Mouse (Mus musculus) MEL (cell line): Measurements from ENCODE around the gene Dph3. TPM values are rescaled to one million over a fixed set of nuclear protein-coding genes. Genes with fewer than 3 reads are reported as not detected.
"Not testable (repeated sequence)": the region's sequence is repeated elsewhere in the genome, so short reads cannot be mapped to it uniquely, and the experiment has no call there.

ENCODE experiments used
- DNase-seq: peaks from one replicate; pipeline ENCODE4 v3.0.0; 2011; ENCODE audit warnings: low read depth, low spot score
- H3K27ac ChIP-seq: 2 replicates; pipeline ENCODE4 v1.5.1; 2012; ENCODE audit warnings: low read depth, mild to moderate bottlenecking, control low read depth, low read length, moderate library complexity; ENCODE audit not compliant: control insufficient read depth
- H3K27me3 ChIP-seq, 2 experiments: fragments of 150-350 bp in 1 of 2; sonication (generic) in 1 of 2; 2 replicates each; pipeline ENCODE4 v1.6.1; 2012; ENCODE audit warnings: low read length in 2 of 2, mild to moderate bottlenecking in 2 of 2, improper control_type of control experiment in 1 of 2, moderate library complexity in 1 of 2; ENCODE audit not compliant: insufficient read depth in 2 of 2, control insufficient read depth in 1 of 2
- H3K36me3 ChIP-seq, 2 experiments: 2 replicates each; pipeline ENCODE4 v1.6.1; 2012 to 2014; ENCODE audit warnings: low read length in 2 of 2, improper control_type of control experiment in 1 of 2, inconsistent platforms in 1 of 2, mild to moderate bottlenecking in 1 of 2; ENCODE audit not compliant: insufficient read depth in 2 of 2, control insufficient read depth in 1 of 2
- H3K4me1 ChIP-seq, 2 experiments: fragments of 150-350 bp in 1 of 2; sonication (generic) in 1 of 2; 2 replicates each; pipeline ENCODE4 v1.6.1; 2012; ENCODE audit warnings: low read length in 2 of 2, improper control_type of control experiment in 1 of 2, mild to moderate bottlenecking in 1 of 2; ENCODE audit not compliant: insufficient read depth in 2 of 2, control insufficient read depth in 1 of 2
- H3K4me3 ChIP-seq, 2 experiments: fragments of 150-350 bp in 1 of 2; sonication (generic) in 1 of 2; 2 replicates each; pipeline ENCODE4 v1.5.1; 2012; ENCODE audit warnings: low read depth in 2 of 2, low read length in 2 of 2, mild to moderate bottlenecking in 2 of 2, moderate library complexity in 2 of 2, control low read depth in 1 of 2, improper control_type of control experiment in 1 of 2; ENCODE audit not compliant: control insufficient read depth in 1 of 2, insufficient read depth in 1 of 2
- H3K79me2 ChIP-seq: 2 replicates; pipeline ENCODE4 v1.6.1; 2012; ENCODE audit warnings: mild to moderate bottlenecking, low read length, moderate library complexity; ENCODE audit not compliant: control insufficient read depth, poor library complexity, insufficient read depth
- H3K9ac ChIP-seq: 2 replicates; pipeline ENCODE4 v1.6.1; 2012; ENCODE audit warnings: low read depth, mild to moderate bottlenecking, control low read depth, low read length, moderate library complexity; ENCODE audit not compliant: control insufficient read depth, poor library complexity, severe bottlenecking
- H3K9me3 ChIP-seq: fragments of 150-350 bp; sonication (generic); replicated peaks from 2 replicates; pipeline ENCODE4 v1.6.1; 2012; ENCODE audit warnings: mild to moderate bottlenecking, low read length, improper control_type of control experiment, moderate library complexity; ENCODE audit not compliant: insufficient read depth
- CTCF ChIP-seq, 3 experiments: IDR thresholded peaks in 2 of 3; conservative IDR thresholded peaks in 1 of 3; 2 replicates each; pipeline ENCODE4 v1.5.1; 2011 to 2012; ENCODE audit warnings: low read length in 3 of 3, low read depth in 2 of 3, mild to moderate bottlenecking in 2 of 3, improper control_type of control experiment in 1 of 3, inconsistent platforms in 1 of 3, mixed read lengths in 1 of 3, moderate library complexity in 1 of 3; ENCODE audit not compliant: control insufficient read depth in 1 of 3, insufficient read depth in 1 of 3, poor library complexity in 1 of 3, severe bottlenecking in 1 of 3
- E2F4 ChIP-seq: IDR thresholded peaks from 2 replicates; pipeline ENCODE4 v1.6.1; 2011; ENCODE audit warnings: low read depth, low read length, improper control_type of control experiment, borderline replicate concordance
- ELF1 ChIP-seq: IDR thresholded peaks from 2 replicates; pipeline ENCODE4 v1.6.1; 2014; ENCODE audit warnings: low read depth, mild to moderate bottlenecking, inconsistent platforms, low read length, improper control_type of control experiment, moderate library complexity
- HCFC1 ChIP-seq: IDR thresholded peaks from 2 replicates; pipeline ENCODE4 v1.6.1; 2012; ENCODE audit warnings: low read depth, mild to moderate bottlenecking, inconsistent platforms, low read length, improper control_type of control experiment, moderate library complexity
- JUND ChIP-seq: IDR thresholded peaks from 2 replicates; pipeline ENCODE4 v1.6.1; 2011; ENCODE audit warnings: low read depth, mild to moderate bottlenecking, improper control_type of control experiment, low read length
- KAT2A ChIP-seq: conservative IDR thresholded peaks from 2 replicates; pipeline ENCODE4 v1.6.1; 2012; ENCODE audit warnings: low read depth, low read length, improper control_type of control experiment, inconsistent platforms
- MAFK ChIP-seq: IDR thresholded peaks from 2 replicates; pipeline ENCODE4 v1.6.1; 2011; ENCODE audit warnings: low read depth, mild to moderate bottlenecking, low read length, improper control_type of control experiment, borderline replicate concordance
- MAX ChIP-seq: IDR thresholded peaks from 2 replicates; pipeline ENCODE4 v1.6.1; 2011; ENCODE audit warnings: low read length, improper control_type of control experiment
- MXI1 ChIP-seq: IDR thresholded peaks from 2 replicates; pipeline ENCODE4 v1.6.1; 2011; ENCODE audit warnings: mild to moderate bottlenecking, low read depth, low read length, improper control_type of control experiment
- NRF1 ChIP-seq: IDR thresholded peaks from 2 replicates; pipeline ENCODE4 v1.6.1; 2014; ENCODE audit warnings: low read depth, mild to moderate bottlenecking, inconsistent platforms, low read length, improper control_type of control experiment, moderate library complexity; ENCODE audit not compliant: poor library complexity, insufficient read depth, severe bottlenecking
- POLR2A ChIP-seq, 2 experiments: IDR thresholded peaks; 2 replicates each; pipeline ENCODE4 v1.6.1; 2011 to 2012; ENCODE audit warnings: low read length in 2 of 2, mild to moderate bottlenecking in 2 of 2, control low read depth in 1 of 2, improper control_type of control experiment in 1 of 2, low read depth in 1 of 2, moderate library complexity in 1 of 2; ENCODE audit not compliant: control insufficient read depth in 1 of 2, insufficient read depth in 1 of 2, poor library complexity in 1 of 2
- RAD21 ChIP-seq: IDR thresholded peaks from 2 replicates; pipeline ENCODE4 v1.6.1; 2011; ENCODE audit warnings: mild to moderate bottlenecking, low read depth, low read length, improper control_type of control experiment
- SMC3 ChIP-seq: IDR thresholded peaks from 2 replicates; pipeline ENCODE4 v1.6.1; 2011; ENCODE audit warnings: low read depth, low read length, improper control_type of control experiment
- TAL1 ChIP-seq: IDR thresholded peaks from 2 replicates; pipeline ENCODE4 v1.6.1; 2012; ENCODE audit warnings: mild to moderate bottlenecking, inconsistent platforms, low read length, moderate library complexity, mixed read lengths
- TBP ChIP-seq: IDR thresholded peaks from 2 replicates; pipeline ENCODE4 v1.8.0; 2011; ENCODE audit warnings: low read depth, low read length, improper control_type of control experiment
- UBTF ChIP-seq: IDR thresholded peaks from 2 replicates; pipeline ENCODE4 v1.6.1; 2012; ENCODE audit warnings: low read depth, mild to moderate bottlenecking, inconsistent platforms, low read length, improper control_type of control experiment, moderate library complexity, borderline replicate concordance; ENCODE audit not compliant: insufficient read depth
- ZC3H11A ChIP-seq: IDR thresholded peaks from 2 replicates; pipeline ENCODE4 v1.6.1; 2012; ENCODE audit warnings: low read depth, mild to moderate bottlenecking, inconsistent platforms, low read length, improper control_type of control experiment
- ZMIZ1 ChIP-seq: IDR thresholded peaks from 2 replicates; pipeline ENCODE4 v1.6.1; 2012; ENCODE audit warnings: low read depth, mild to moderate bottlenecking, inconsistent platforms, low read length, improper control_type of control experiment, moderate library complexity
- polyA plus RNA-seq, 2 experiments: library from polyadenylated mRNA; stranded (reverse) in 1 of 2; unstranded in 1 of 2; fragments of >175 nt in 1 of 2; fragments of >200 nt in 1 of 2; gene quantifications; 2 replicates each; pipeline versions ENCODE4 v1.2.1 to v1.2.4; 2012; ENCODE audit warnings: low replicate concordance in 2 of 2, low read depth in 1 of 2; ENCODE audit not compliant: insufficient read length in 2 of 2, insufficient read depth in 1 of 2, missing spikeins in 1 of 2
- total RNA-seq: library from RNA; depleted of rRNA; stranded (reverse); fragments of 300-350 nt; gene quantifications from 2 replicates; pipeline ENCODE4 v1.2.3, GENCODE M21; 2012

Dph3 gene
- total and polyA plus RNA-seq, 3 experiments: 103 to 116 (median 108) TPM

DNA sequence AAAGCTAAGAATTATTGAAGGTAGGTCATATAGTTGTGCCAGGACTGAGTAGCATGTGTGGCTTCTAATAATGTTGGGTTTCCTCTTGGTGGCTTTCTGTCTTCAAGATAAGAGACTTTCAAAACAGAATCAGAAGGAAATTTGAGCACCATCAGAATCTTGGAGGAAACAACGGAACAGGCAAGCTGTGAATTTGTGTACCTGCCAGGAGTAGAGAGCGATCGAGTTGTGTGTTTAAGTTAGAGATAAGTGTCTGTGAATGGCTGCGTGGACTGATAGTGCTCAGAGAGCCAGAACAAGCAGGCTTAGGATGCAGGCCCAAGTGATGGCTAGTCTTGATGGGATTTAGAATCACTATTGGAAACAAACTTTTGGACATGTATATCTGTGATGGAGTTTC lies 46.3 kb upstream of the Dph3 start (continued):
- TF ChIP-seq NRF1 (no peak), TAL1 (peak; percentile 84), ELF1 (no peak), E2F4 (no peak), TBP (no peak), POLR2A (IDR thresholded peaks at IDR 0.05; ENCODE audit: control insufficient read depth in 1 of 2, insufficient read depth in 1 of 2, low read depth in 1 of 2, low read length in 2 of 2, poor library complexity in 1 of 2) (no peak), ZMIZ1 (no peak), HCFC1 (no peak), MAX (peak; percentile 20; the same call in 1 of the 2 replicates), JUND (no peak), SMC3 (no peak), MAFK (peak; percentile 51; the same call in 1 of the 2 replicates), RAD21 (no peak)

DNA sequence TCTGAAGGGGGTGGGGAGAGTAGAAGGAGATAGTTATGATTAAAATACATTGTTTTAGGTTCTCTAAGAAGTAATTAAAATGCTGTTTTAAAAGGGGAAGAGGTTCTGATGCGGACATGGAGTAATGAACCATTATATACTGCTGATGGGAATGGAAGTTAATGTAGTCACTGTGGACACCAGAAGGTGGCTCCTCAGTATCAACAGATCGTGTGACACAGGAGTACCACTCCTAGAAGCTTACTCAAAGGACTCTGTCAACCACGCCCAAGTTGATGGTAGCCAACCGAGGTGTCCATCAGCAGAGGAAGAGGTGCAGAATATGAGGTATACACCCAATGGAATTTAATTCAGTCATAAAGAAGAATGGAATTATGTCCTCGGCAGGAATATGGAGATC lies 42.9 kb upstream of the Dph3 start:
- Histone ChIP-seq H3K4me3 (no peak overlapping the region), H3K4me1 (peaks cover 9 to 11% of the 10 kb centered on the region in 2 experiments), H3K9me3 (no peaks in the 10 kb centered on the region), H3K27me3 (peaks cover 0 to 3% of the 10 kb centered on the region in 2 experiments), H3K9ac (no peak overlapping the region), H3K27ac (no peak overlapping the region), H3K36me3 (peaks cover 0 to 11% of the 10 kb centered on the region in 2 experiments; a peak in 2 of 4 replicates), H3K79me2 (no peaks in the 10 kb centered on the region)
- TF ChIP-seq CTCF (IDR thresholded peaks at IDR 0.05 in 2 of 3, conservative IDR thresholded peaks at IDR 0.05 in 1 of 3; ENCODE audit: control insufficient read depth in 1 of 3, insufficient read depth in 1 of 3, low read depth in 2 of 3, low read length in 3 of 3, poor library complexity in 1 of 3, severe bottlenecking in 1 of 3) (peak in 2 of 3 experiments; percentile 9 to 44; a peak in 3 of 6 replicates), MXI1 (no peak), KAT2A (no peak), SMC3 (peak; percentile 52), ZC3H11A (peak; percentile 39; the same call in 1 of the 2 replicates), RAD21 (peak; percentile 53), E2F4 (no peak), MAX (no peak), UBTF (no peak)
- TF ChIP-seq, all 39 proteins: peak for 4
- no peak for DNase-seq

DNA sequence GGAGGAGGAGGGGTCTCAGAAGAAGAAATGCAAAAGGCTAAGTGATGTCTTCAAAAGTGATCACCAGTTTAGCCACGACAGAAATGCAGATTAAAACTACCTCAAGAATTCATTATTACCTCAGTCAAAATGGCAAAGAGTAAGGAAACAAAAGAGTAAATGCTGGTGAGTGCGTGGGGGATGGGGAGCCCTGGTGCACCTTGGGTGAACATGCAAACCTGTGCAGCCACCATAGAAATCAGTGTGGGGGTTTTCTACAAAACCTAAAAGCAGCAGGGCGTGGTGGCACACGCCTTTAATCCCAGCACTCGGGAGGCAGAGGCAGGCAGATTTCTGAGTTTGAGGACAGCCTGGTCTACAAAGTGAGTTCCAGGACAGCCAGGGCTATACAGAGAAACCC lies 39.7 kb upstream of the Dph3 start:
- H3K9me3 ChIP-seq, H3K9ac ChIP-seq, H3K36me3 ChIP-seq, H3K4me3 ChIP-seq, H3K79me2 ChIP-seq, DNase-seq, H3K27ac ChIP-seq, H3K27me3 ChIP-seq, H3K4me1 ChIP-seq: not testable (repeated sequence)
